Mouse (Mus musculus) lung, adult 2 months (tissue): ENCODE measurements around the gene Ptprm.

Source experiments
- CTCF ChIP-seq: fragments of 200-500 bp; IDR thresholded peaks from 2 replicates; pipeline ENCODE4 v1.5.1; 2011; ENCODE audit warnings: mild to moderate bottlenecking, low read length, control low read depth; ENCODE audit not compliant: insufficient read depth
- POLR2A ChIP-seq: fragments of 200-500 bp; IDR thresholded peaks from 2 replicates; pipeline ENCODE4 v1.6.1; 2011; ENCODE audit warnings: low read depth, mild to moderate bottlenecking, control low read depth, low read length, borderline replicate concordance; ENCODE audit errors: extremely low read depth

- TF ChIP-seq CTCF (no peak), POLR2A (no peak)
These were observed 264.1 kb downstream of the Ptprm start for GRCm38 (mm10) chr17:67090153-67090552.
